Mouse (Mus musculus) MEL (cell line): Measurements from ENCODE around the gene Vmn2r29. TPM values are rescaled to one million over a fixed set of nuclear protein-coding genes. Genes with fewer than 3 reads are reported as not detected.
"Not testable (repeated sequence)": the region's sequence is repeated elsewhere in the genome, so short reads cannot be mapped to it uniquely, and the experiment has no call there.

Experiments
- DNase-seq: peaks from one replicate; pipeline ENCODE4 v3.0.0; 2011; ENCODE audit warnings: low read depth, low spot score
- H3K27ac ChIP-seq: 2 replicates; pipeline ENCODE4 v1.5.1; 2012; ENCODE audit warnings: low read depth, mild to moderate bottlenecking, control low read depth, low read length, moderate library complexity; ENCODE audit not compliant: control insufficient read depth
- H3K27me3 ChIP-seq, 2 experiments: fragments of 150-350 bp in 1 of 2; sonication (generic) in 1 of 2; 2 replicates each; pipeline ENCODE4 v1.6.1; 2012; ENCODE audit warnings: low read length in 2 of 2, mild to moderate bottlenecking in 2 of 2, improper control_type of control experiment in 1 of 2, moderate library complexity in 1 of 2; ENCODE audit not compliant: insufficient read depth in 2 of 2, control insufficient read depth in 1 of 2
- H3K36me3 ChIP-seq, 2 experiments: 2 replicates each; pipeline ENCODE4 v1.6.1; 2012 to 2014; ENCODE audit warnings: low read length in 2 of 2, improper control_type of control experiment in 1 of 2, inconsistent platforms in 1 of 2, mild to moderate bottlenecking in 1 of 2; ENCODE audit not compliant: insufficient read depth in 2 of 2, control insufficient read depth in 1 of 2
- H3K4me1 ChIP-seq, 2 experiments: fragments of 150-350 bp in 1 of 2; sonication (generic) in 1 of 2; 2 replicates each; pipeline ENCODE4 v1.6.1; 2012; ENCODE audit warnings: low read length in 2 of 2, improper control_type of control experiment in 1 of 2, mild to moderate bottlenecking in 1 of 2; ENCODE audit not compliant: insufficient read depth in 2 of 2, control insufficient read depth in 1 of 2
- H3K4me3 ChIP-seq, 2 experiments: fragments of 150-350 bp in 1 of 2; sonication (generic) in 1 of 2; 2 replicates each; pipeline ENCODE4 v1.5.1; 2012; ENCODE audit warnings: low read depth in 2 of 2, low read length in 2 of 2, mild to moderate bottlenecking in 2 of 2, moderate library complexity in 2 of 2, control low read depth in 1 of 2, improper control_type of control experiment in 1 of 2; ENCODE audit not compliant: control insufficient read depth in 1 of 2, insufficient read depth in 1 of 2
- H3K79me2 ChIP-seq: 2 replicates; pipeline ENCODE4 v1.6.1; 2012; ENCODE audit warnings: mild to moderate bottlenecking, low read length, moderate library complexity; ENCODE audit not compliant: control insufficient read depth, poor library complexity, insufficient read depth
- H3K9ac ChIP-seq: 2 replicates; pipeline ENCODE4 v1.6.1; 2012; ENCODE audit warnings: low read depth, mild to moderate bottlenecking, control low read depth, low read length, moderate library complexity; ENCODE audit not compliant: control insufficient read depth, poor library complexity, severe bottlenecking
- H3K9me3 ChIP-seq: fragments of 150-350 bp; sonication (generic); replicated peaks from 2 replicates; pipeline ENCODE4 v1.6.1; 2012; ENCODE audit warnings: mild to moderate bottlenecking, low read length, improper control_type of control experiment, moderate library complexity; ENCODE audit not compliant: insufficient read depth
- CHD1 ChIP-seq: IDR thresholded peaks from 2 replicates; pipeline ENCODE4 v1.6.1; 2012; ENCODE audit warnings: low read depth, mild to moderate bottlenecking, inconsistent platforms, low read length, improper control_type of control experiment
- CTCF ChIP-seq, 3 experiments: IDR thresholded peaks in 2 of 3; conservative IDR thresholded peaks in 1 of 3; 2 replicates each; pipeline ENCODE4 v1.5.1; 2011 to 2012; ENCODE audit warnings: low read length in 3 of 3, low read depth in 2 of 3, mild to moderate bottlenecking in 2 of 3, improper control_type of control experiment in 1 of 3, inconsistent platforms in 1 of 3, mixed read lengths in 1 of 3, moderate library complexity in 1 of 3; ENCODE audit not compliant: control insufficient read depth in 1 of 3, insufficient read depth in 1 of 3, poor library complexity in 1 of 3, severe bottlenecking in 1 of 3
- E2F4 ChIP-seq: IDR thresholded peaks from 2 replicates; pipeline ENCODE4 v1.6.1; 2011; ENCODE audit warnings: low read depth, low read length, improper control_type of control experiment, borderline replicate concordance
- ETS1 ChIP-seq: IDR thresholded peaks from 2 replicates; pipeline ENCODE4 v1.6.1; 2012; ENCODE audit warnings: low read depth, mild to moderate bottlenecking, inconsistent platforms, low read length, improper control_type of control experiment, moderate library complexity
- HCFC1 ChIP-seq: IDR thresholded peaks from 2 replicates; pipeline ENCODE4 v1.6.1; 2012; ENCODE audit warnings: low read depth, mild to moderate bottlenecking, inconsistent platforms, low read length, improper control_type of control experiment, moderate library complexity
- JUND ChIP-seq: IDR thresholded peaks from 2 replicates; pipeline ENCODE4 v1.6.1; 2011; ENCODE audit warnings: low read depth, mild to moderate bottlenecking, improper control_type of control experiment, low read length
- KAT2A ChIP-seq: conservative IDR thresholded peaks from 2 replicates; pipeline ENCODE4 v1.6.1; 2012; ENCODE audit warnings: low read depth, low read length, improper control_type of control experiment, inconsistent platforms
- MXI1 ChIP-seq: IDR thresholded peaks from 2 replicates; pipeline ENCODE4 v1.6.1; 2011; ENCODE audit warnings: mild to moderate bottlenecking, low read depth, low read length, improper control_type of control experiment
- NELFE ChIP-seq: IDR thresholded peaks from 2 replicates; pipeline ENCODE4 v1.6.1; 2011; ENCODE audit warnings: low read depth, low read length, improper control_type of control experiment
- POLR2A ChIP-seq, 2 experiments: IDR thresholded peaks; 2 replicates each; pipeline ENCODE4 v1.6.1; 2011 to 2012; ENCODE audit warnings: low read length in 2 of 2, mild to moderate bottlenecking in 2 of 2, control low read depth in 1 of 2, improper control_type of control experiment in 1 of 2, low read depth in 1 of 2, moderate library complexity in 1 of 2; ENCODE audit not compliant: control insufficient read depth in 1 of 2, insufficient read depth in 1 of 2, poor library complexity in 1 of 2
- RAD21 ChIP-seq: IDR thresholded peaks from 2 replicates; pipeline ENCODE4 v1.6.1; 2011; ENCODE audit warnings: mild to moderate bottlenecking, low read depth, low read length, improper control_type of control experiment
- RCOR1 ChIP-seq: IDR thresholded peaks from 2 replicates; pipeline ENCODE4 v1.6.1; 2012; ENCODE audit warnings: low read depth, mild to moderate bottlenecking, inconsistent platforms, low read length, improper control_type of control experiment
- SMC3 ChIP-seq: IDR thresholded peaks from 2 replicates; pipeline ENCODE4 v1.6.1; 2011; ENCODE audit warnings: low read depth, low read length, improper control_type of control experiment
- TBP ChIP-seq: IDR thresholded peaks from 2 replicates; pipeline ENCODE4 v1.8.0; 2011; ENCODE audit warnings: low read depth, low read length, improper control_type of control experiment
- UBTF ChIP-seq: IDR thresholded peaks from 2 replicates; pipeline ENCODE4 v1.6.1; 2012; ENCODE audit warnings: low read depth, mild to moderate bottlenecking, inconsistent platforms, low read length, improper control_type of control experiment, moderate library complexity, borderline replicate concordance; ENCODE audit not compliant: insufficient read depth
- USF2 ChIP-seq, 2 experiments: IDR thresholded peaks; 2 replicates each; pipeline ENCODE4 v1.6.1; 2011 to 2012; ENCODE audit warnings: improper control_type of control experiment in 2 of 2, low read length in 2 of 2, borderline replicate concordance in 1 of 2, inconsistent platforms in 1 of 2, low read depth in 1 of 2, mild to moderate bottlenecking in 1 of 2; ENCODE audit not compliant: insufficient read depth in 1 of 2
- ZNF384 ChIP-seq: IDR thresholded peaks from 2 replicates; pipeline ENCODE4 v1.6.1; 2012; ENCODE audit warnings: low read depth, mild to moderate bottlenecking, inconsistent platforms, low read length, improper control_type of control experiment
- polyA plus RNA-seq, 2 experiments: library from polyadenylated mRNA; stranded (reverse) in 1 of 2; unstranded in 1 of 2; fragments of >175 nt in 1 of 2; fragments of >200 nt in 1 of 2; gene quantifications; 2 replicates each; pipeline versions ENCODE4 v1.2.1 to v1.2.4; 2012; ENCODE audit warnings: low replicate concordance in 2 of 2, low read depth in 1 of 2; ENCODE audit not compliant: insufficient read length in 2 of 2, insufficient read depth in 1 of 2, missing spikeins in 1 of 2
- total RNA-seq: library from RNA; depleted of rRNA; stranded (reverse); fragments of 300-350 nt; gene quantifications from 2 replicates; pipeline ENCODE4 v1.2.3, GENCODE M21; 2012

Vmn2r29 gene
- total and polyA plus RNA-seq, 3 experiments, result 0.12 TPM; not detected in 2

DNA sequence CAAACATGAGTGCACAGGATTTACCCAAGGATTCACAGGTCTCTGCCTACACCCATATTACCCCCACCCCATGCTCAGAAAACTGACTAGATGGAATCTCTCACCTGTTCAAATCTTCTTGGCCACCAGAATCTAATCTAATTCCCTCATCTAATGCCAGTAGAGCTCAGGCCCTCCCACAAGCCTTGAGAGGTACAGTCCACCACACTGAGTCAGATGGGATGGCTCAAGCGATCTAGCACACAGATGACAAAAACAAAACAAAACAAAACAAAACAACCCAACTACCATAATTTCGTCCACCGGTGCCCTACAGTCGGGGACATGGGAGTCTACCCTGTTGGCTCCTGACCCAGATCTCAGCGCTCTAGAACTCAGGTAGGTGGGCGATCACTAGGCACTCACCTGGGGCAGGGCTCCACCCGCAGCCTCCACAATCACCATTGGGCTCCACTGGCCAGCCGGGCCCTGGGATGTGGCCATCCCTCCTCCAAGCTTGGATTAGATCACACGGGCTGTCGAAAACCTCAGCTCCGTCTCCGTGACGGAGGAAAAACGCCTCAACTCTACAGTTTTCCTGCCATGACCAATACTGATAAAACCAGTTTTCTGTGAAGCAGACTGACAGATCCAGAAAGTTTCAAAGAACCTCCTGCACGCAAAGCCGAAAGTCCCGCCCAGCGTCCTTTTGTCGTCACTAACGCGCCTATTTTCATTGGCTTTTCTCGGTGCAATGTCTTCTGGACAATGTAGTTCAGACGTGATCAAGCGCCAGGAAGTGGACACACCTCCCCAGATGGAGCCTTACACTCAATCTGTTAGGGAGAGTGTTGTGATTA, 37.6 kb downstream of the Vmn2r29 start, which contains the start of gene Zfp772:
Gene Zfp772 (minus strand): TSS at position 686 of the 839 bp plus-strand sequence.
- H3K9ac ChIP-seq, result peak within 1 kb of the TSS; percentile 45
- peak; percentile 73 for TF ChIP-seq HCFC1
- DNase-seq, result peak; percentile 43

DNA sequence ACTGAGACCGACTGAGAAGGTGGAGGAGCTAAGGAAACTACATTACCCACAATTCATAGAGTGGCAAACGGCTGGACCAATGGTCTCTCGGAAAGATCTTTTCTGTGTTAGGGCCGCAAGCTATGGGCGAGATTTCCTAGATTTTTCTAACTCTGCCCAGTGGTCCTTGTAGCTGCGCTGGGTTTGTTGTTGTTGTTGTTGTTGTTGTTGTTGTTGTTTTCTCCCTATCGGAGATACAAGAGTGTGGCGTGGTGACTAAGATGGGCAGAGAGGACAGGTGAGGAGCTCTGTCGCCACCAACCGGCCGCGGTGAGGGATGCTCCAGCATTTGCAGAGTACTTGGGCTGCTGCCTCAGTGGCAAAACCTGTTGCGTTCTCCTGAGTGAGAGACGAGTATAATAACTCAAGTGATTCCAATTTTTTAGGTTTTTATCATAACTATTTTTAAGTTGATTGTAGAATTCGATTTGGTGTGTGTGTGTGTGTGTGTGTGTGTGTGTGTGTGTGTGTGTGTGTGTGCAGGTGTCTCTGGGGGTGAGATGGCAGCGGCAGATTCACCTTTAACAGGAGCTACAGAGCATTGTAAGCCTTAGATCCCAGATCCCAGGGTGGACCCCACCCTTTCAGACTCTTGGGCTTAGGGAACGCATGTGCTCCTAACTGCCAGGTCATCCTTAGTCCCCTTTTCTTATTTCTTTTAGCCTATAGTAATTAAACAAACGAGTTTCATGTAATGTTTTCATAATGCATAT, 58.8 kb downstream of the Vmn2r29 start:
- H3K4me3 ChIP-seq, result peak overlapping the region; percentile 88 to 90
- no peaks in the 10 kb centered on the region for H3K27me3 ChIP-seq
- H3K4me1 ChIP-seq, result no peaks in the 10 kb centered on the region; a peak in 1 of 4 replicates
- TF ChIP-seq ZNF384 (no peak), CHD1 (no peak), USF2 (IDR thresholded peaks at IDR 0.05; ENCODE audit: borderline replicate concordance in 1 of 2, insufficient read depth in 1 of 2, low read depth in 1 of 2, low read length in 2 of 2) (no peak), TBP (no peak), MXI1 (no peak), KAT2A (peak; percentile 54; the same call in 1 of the 2 replicates), UBTF (no peak), SMC3 (peak; percentile 45), JUND (no peak), CTCF (IDR thresholded peaks at IDR 0.05 in 2 of 3, conservative IDR thresholded peaks at IDR 0.05 in 1 of 3; ENCODE audit: control insufficient read depth in 1 of 3, insufficient read depth in 1 of 3, low read depth in 2 of 3, low read length in 3 of 3, poor library complexity in 1 of 3, severe bottlenecking in 1 of 3) (peak; percentile 41 to 68 (median 54); a peak in 5 of 6 replicates), HCFC1 (peak; percentile 89), E2F4 (no peak), POLR2A (IDR thresholded peaks at IDR 0.05; ENCODE audit: control insufficient read depth in 1 of 2, insufficient read depth in 1 of 2, low read depth in 1 of 2, low read length in 2 of 2, poor library complexity in 1 of 2) (no peak), ETS1 (no peak), RCOR1 (no peak), RAD21 (peak; percentile 33), NELFE (no peak)
- no peak overlapping the region for H3K27ac ChIP-seq
- H3K9me3 ChIP-seq, result no peaks in the 10 kb centered on the region
- peak; percentile 62 for DNase-seq
- H3K36me3 ChIP-seq, result no peaks in the 10 kb centered on the region
- no peaks in the 10 kb centered on the region for H3K79me2 ChIP-seq
- H3K9ac ChIP-seq, result peak overlapping the region; percentile 32; the same call in 1 of the 2 replicates

More for the DNA sequence above, 37.6 kb downstream of the Vmn2r29 start, which contains the start of gene Zfp772:
- not testable (repeated sequence) for H3K79me2 ChIP-seq, H3K4me1 ChIP-seq, H3K36me3 ChIP-seq, H3K9me3 ChIP-seq, H3K27me3 ChIP-seq, H3K27ac ChIP-seq
- H3K4me3 ChIP-seq, result peak within 1 kb of the TSS; percentile 48 to 65
